Mouse (Mus musculus): ENCODE results near the gene 4930518I15Rik. TPM values are rescaled to one million over a fixed set of nuclear protein-coding genes. Genes with fewer than 3 reads are reported as not detected.

The 4930518I15Rik gene
- total RNA-seq, 2 experiments from 2014 or later = 1.4 to 3.2 TPM

Other genes with a start within 250 kb of the 4930518I15Rik start
- gene Dlgap4, start 244.2 kb downstream of the 4930518I15Rik start, total RNA-seq (2021) = 10 to 100 TPM; 45.4 to 47.3 TPM
- gene Myl9, start 82.5 kb downstream of the 4930518I15Rik start, total RNA-seq (2021) = 10 to 100 TPM; 56.2 to 67.3 TPM
- gene Tgif2, start 17.9 kb downstream of the 4930518I15Rik start, total RNA-seq (2021) = 1 to 10 TPM; 3.9 to 4.4 TPM
- 100 to 1,000 TPM; 244 to 346 TPM for gene Rab5if, start 5.2 kb upstream of the 4930518I15Rik start, total RNA-seq (2021)
- not detected for gene Sla2, start 29.2 kb upstream of the 4930518I15Rik start, total RNA-seq (2021)
- gene Ndrg3, start 134.1 kb upstream of the 4930518I15Rik start, total RNA-seq (2021) = 10 to 100 TPM; 59.8 to 64.1 TPM
- gene Dsn1, start 149.2 kb upstream of the 4930518I15Rik start, total RNA-seq (2021) = 1 to 10 TPM; 4.4 to 7.2 TPM
- 10 to 100 TPM; 36.3 to 38.7 TPM for gene Soga1, start 221.3 kb upstream of the 4930518I15Rik start, total RNA-seq (2021)
- gene Tldc2, start 229.1 kb upstream of the 4930518I15Rik start, total RNA-seq (2021) = not detected